Mouse (Mus musculus): ENCODE results near the gene Rprd2. TPM values are rescaled to one million over a fixed set of nuclear protein-coding genes. Genes with fewer than 3 reads are reported as not detected.

Gene Rprd2
- polyA plus RNA-seq, 1 experiment from 2014 or later, result 14.3 TPM

GRCm38 (mm10) chr3:95761771-95762170 lies 56.9 kb downstream of the Rprd2 start:
- H3K4me3 ChIP-seq (ENCODE audit: low read depth, low read length), result no peak overlapping the region
- H3K9me3 ChIP-seq (replicated peaks; ENCODE audit: control insufficient read depth, low read length), result no peaks in the 10 kb centered on the region
- no peak overlapping the region for H3K9ac ChIP-seq (ENCODE audit: low read length)
- no peak overlapping the region for H3K4me2 ChIP-seq (ENCODE audit: low read length)
- H3K27ac ChIP-seq (ENCODE audit: low read depth, low read length), result no peak overlapping the region
- H3K4me1 ChIP-seq (ENCODE audit: control insufficient read depth, insufficient read depth, low read length), result no peaks in the 10 kb centered on the region
- peaks cover 38% of the 10 kb centered on the region for H3K36me3 ChIP-seq (ENCODE audit: control insufficient read depth, insufficient read depth, low read length)
- ATAC-seq (no peak), DNase-seq (ENCODE audit: low spot score) (no peak)
- H3K27me3 ChIP-seq (replicated peaks; ENCODE audit: control insufficient read depth, insufficient read depth, low read length), result no peaks in the 10 kb centered on the region
- WGBS, result 74% methylated on average over 4 of the region's 4 CpGs

- no peak overlapping the region for H3K4me2 ChIP-seq (ENCODE audit: low read length)
- H3K4me1 ChIP-seq (ENCODE audit: control insufficient read depth, insufficient read depth, low read length), result no peaks in the 10 kb centered on the region
- H3K27ac ChIP-seq (ENCODE audit: low read depth, low read length), result no peak overlapping the region
- H3K4me3 ChIP-seq (ENCODE audit: low read depth, low read length), result no peak overlapping the region
- no peaks in the 10 kb centered on the region for H3K27me3 ChIP-seq (replicated peaks; ENCODE audit: control insufficient read depth, insufficient read depth, low read length)
- H3K9ac ChIP-seq (ENCODE audit: low read length), result no peak overlapping the region
- ATAC-seq (no peak), DNase-seq (ENCODE audit: low spot score) (no peak)
- H3K9me3 ChIP-seq (replicated peaks; ENCODE audit: control insufficient read depth, low read length), result no peaks in the 10 kb centered on the region
- peaks cover 27% of the 10 kb centered on the region for H3K36me3 ChIP-seq (ENCODE audit: control insufficient read depth, insufficient read depth, low read length)
Measured at GRCm38 (mm10) chr3:95760656-95761055, 58.0 kb downstream of the Rprd2 start.

GRCm38 (mm10) chr3:95760106-95760505 lies 58.6 kb downstream of the Rprd2 start, which contains the start of gene Tars2:
Gene Tars2 (minus strand): TSS chr3:95760206.
- no peak for DNase-seq (ENCODE audit: low spot score)
- no peaks in the 10 kb centered on the region for H3K9me3 ChIP-seq (replicated peaks; ENCODE audit: control insufficient read depth, low read length)

GRCm38 (mm10) chr3:95758467-95759218 lies 60.0 kb downstream of the Rprd2 start:
- Histone ChIP-seq H3K36me3 (ENCODE audit: control insufficient read depth, insufficient read depth, low read length) (peaks cover 7% of the 10 kb centered on the region), H3K4me2 (ENCODE audit: low read length) (no peak overlapping the region)

More at GRCm38 (mm10) chr3:95760106-95760505, 58.6 kb downstream of the Rprd2 start, which contains the start of gene Tars2:
- Histone ChIP-seq H3K4me1 (ENCODE audit: control insufficient read depth, insufficient read depth, low read length) (no peaks in the 10 kb centered on the region), H3K9ac (ENCODE audit: low read length) (no peak within 1 kb of the TSS), H3K4me3 (ENCODE audit: low read depth, low read length) (no peak within 1 kb of the TSS), H3K4me2 (ENCODE audit: low read length) (no peak within 1 kb of the TSS), H3K27me3 (replicated peaks; ENCODE audit: control insufficient read depth, insufficient read depth, low read length) (no peaks in the 10 kb centered on the region), H3K36me3 (ENCODE audit: control insufficient read depth, insufficient read depth, low read length) (peaks cover 21% of the 10 kb centered on the region), H3K27ac (ENCODE audit: low read depth, low read length) (no peak within 1 kb of the TSS)
- no peak for ATAC-seq
- 90% methylated on average over 6 of the region's 6 CpGs for WGBS

GRCm38 (mm10) chr3:95756808-95757207 lies 61.9 kb downstream of the Rprd2 start:
- ATAC-seq (no peak), DNase-seq (ENCODE audit: low spot score) (no peak)
- Histone ChIP-seq H3K4me1 (ENCODE audit: control insufficient read depth, insufficient read depth, low read length) (no peaks in the 10 kb centered on the region), H3K27me3 (replicated peaks; ENCODE audit: control insufficient read depth, insufficient read depth, low read length) (no peaks in the 10 kb centered on the region), H3K9me3 (replicated peaks; ENCODE audit: control insufficient read depth, low read length) (no peaks in the 10 kb centered on the region), H3K4me2 (ENCODE audit: low read length) (no peak overlapping the region), H3K9ac (ENCODE audit: low read length) (no peak overlapping the region), H3K36me3 (ENCODE audit: control insufficient read depth, insufficient read depth, low read length) (peaks cover 10% of the 10 kb centered on the region; the same call in 1 of the 2 replicates), H3K27ac (ENCODE audit: low read depth, low read length) (no peak overlapping the region), H3K4me3 (ENCODE audit: low read depth, low read length) (no peak overlapping the region)
- 87% methylated on average over 2 of the region's 2 CpGs for WGBS

More at GRCm38 (mm10) chr3:95758467-95759218, 60.0 kb downstream of the Rprd2 start:
- WGBS, result 60% methylated on average over 9 of the region's 9 CpGs
- Histone ChIP-seq H3K27ac (ENCODE audit: low read depth, low read length) (no peak overlapping the region), H3K27me3 (replicated peaks; ENCODE audit: control insufficient read depth, insufficient read depth, low read length) (no peaks in the 10 kb centered on the region), H3K4me3 (ENCODE audit: low read depth, low read length) (no peak overlapping the region), H3K9ac (ENCODE audit: low read length) (no peak overlapping the region), H3K9me3 (replicated peaks; ENCODE audit: control insufficient read depth, low read length) (no peaks in the 10 kb centered on the region), H3K4me1 (ENCODE audit: control insufficient read depth, insufficient read depth, low read length) (no peaks in the 10 kb centered on the region)
- no peak for ATAC-seq
- DNase-seq (ENCODE audit: low spot score), result no peak

GRCm38 (mm10) chr3:95754345-95755206 lies 64.1 kb downstream of the Rprd2 start:
- ATAC-seq, result peak; percentile 100
- under 1% methylated on average over 30 of the region's 30 CpGs for WGBS

GRCm38 (mm10) chr3:95752935-95753334 lies 65.7 kb downstream of the Rprd2 start:
- WGBS, result 92% methylated on average over 3 of the region's 3 CpGs
- ATAC-seq (no peak), DNase-seq (ENCODE audit: low spot score) (no peak)
- Histone ChIP-seq H3K4me3 (ENCODE audit: low read depth, low read length) (no peak overlapping the region), H3K36me3 (ENCODE audit: control insufficient read depth, insufficient read depth, low read length) (peaks cover 42% of the 10 kb centered on the region), H3K4me2 (ENCODE audit: low read length) (no peak overlapping the region), H3K27me3 (replicated peaks; ENCODE audit: control insufficient read depth, insufficient read depth, low read length) (no peaks in the 10 kb centered on the region), H3K9ac (ENCODE audit: low read length) (no peak overlapping the region), H3K4me1 (ENCODE audit: control insufficient read depth, insufficient read depth, low read length) (no peaks in the 10 kb centered on the region), H3K27ac (ENCODE audit: low read depth, low read length) (no peak overlapping the region), H3K9me3 (replicated peaks; ENCODE audit: control insufficient read depth, low read length) (no peaks in the 10 kb centered on the region)

More at GRCm38 (mm10) chr3:95754345-95755206, 64.1 kb downstream of the Rprd2 start:
- DNase-seq (ENCODE audit: low spot score), result peak; percentile 96
- Histone ChIP-seq H3K27ac (ENCODE audit: low read depth, low read length) (peak overlapping the region; percentile 66; the same call in 1 of the 2 replicates), H3K9me3 (replicated peaks; ENCODE audit: control insufficient read depth, low read length) (no peaks in the 10 kb centered on the region), H3K4me3 (ENCODE audit: low read depth, low read length) (peak overlapping the region; percentile 72), H3K27me3 (replicated peaks; ENCODE audit: control insufficient read depth, insufficient read depth, low read length) (no peaks in the 10 kb centered on the region), H3K4me2 (ENCODE audit: low read length) (peak overlapping the region; percentile 79), H3K4me1 (ENCODE audit: control insufficient read depth, insufficient read depth, low read length) (no peaks in the 10 kb centered on the region), H3K9ac (ENCODE audit: low read length) (peak overlapping the region; percentile 81), H3K36me3 (ENCODE audit: control insufficient read depth, insufficient read depth, low read length) (peaks cover 26% of the 10 kb centered on the region)

- Histone ChIP-seq H3K4me2 (ENCODE audit: low read length) (no peak overlapping the region), H3K4me3 (ENCODE audit: low read depth, low read length) (no peak overlapping the region), H3K36me3 (ENCODE audit: control insufficient read depth, insufficient read depth, low read length) (peaks cover 62% of the 10 kb centered on the region), H3K9me3 (replicated peaks; ENCODE audit: control insufficient read depth, low read length) (no peaks in the 10 kb centered on the region), H3K27ac (ENCODE audit: low read depth, low read length) (no peak overlapping the region), H3K27me3 (replicated peaks; ENCODE audit: control insufficient read depth, insufficient read depth, low read length) (no peaks in the 10 kb centered on the region), H3K9ac (ENCODE audit: low read length) (no peak overlapping the region), H3K4me1 (ENCODE audit: control insufficient read depth, insufficient read depth, low read length) (no peaks in the 10 kb centered on the region)
- DNase-seq (ENCODE audit: low spot score) (no peak), ATAC-seq (no peak)
- 87% methylated on average over 7 of the region's 8 CpGs for WGBS
Measured at GRCm38 (mm10) chr3:95740406-95740805, 78.3 kb downstream of the Rprd2 start.
